Mouse (Mus musculus) stomach, postnatal 0 days (tissue): Measurements from ENCODE around the gene Dner. TPM values are rescaled to one million over a fixed set of nuclear protein-coding genes. Genes with fewer than 3 reads are reported as not detected.

Experiments used
- ATAC-seq: fragments of 200-750 bp; cut with Nextera tagmentation; 2 replicates; pipeline ENCODE4 v1.8.0; 2017; ENCODE audit not compliant: low FRiP score, low TSS enrichment
- DNase-seq: peaks from one replicate; pipeline ENCODE4 v3.0.0-alpha.2; 2016; ENCODE audit warnings: low spot score
- H3K27ac ChIP-seq: fragments of 300-500 bp; sonication (generic); replicated peaks from 2 replicates; pipeline ENCODE4 v1.5.1; 2014; ENCODE audit warnings: mild to moderate bottlenecking, control low read depth
- H3K27me3 ChIP-seq: fragments of 300-500 bp; sonication (generic); 2 replicates; pipeline ENCODE4 v1.6.1; 2014; ENCODE audit warnings: low read length; ENCODE audit not compliant: control insufficient read depth, insufficient read depth
- H3K36me3 ChIP-seq: fragments of 300-500 bp; sonication (generic); 2 replicates; pipeline ENCODE4 v1.6.1; 2014; ENCODE audit warnings: low read length, mixed read lengths; ENCODE audit not compliant: control insufficient read depth, insufficient read depth
- H3K4me1 ChIP-seq: fragments of 300-500 bp; sonication (generic); replicated peaks from 2 replicates; pipeline ENCODE4 v1.6.1; 2014; ENCODE audit warnings: antibody characterized with exemption; ENCODE audit not compliant: control insufficient read depth, insufficient read depth
- H3K4me2 ChIP-seq: fragments of 300-500 bp; sonication (generic); replicated peaks from 2 replicates; pipeline ENCODE4 v1.6.1; 2014; ENCODE audit warnings: low read depth, mild to moderate bottlenecking, control low read depth, moderate library complexity
- H3K4me3 ChIP-seq: fragments of 300-500 bp; sonication (generic); 2 replicates; pipeline ENCODE4 v1.5.1; 2014; ENCODE audit warnings: low read depth, low read length, control low read depth
- H3K9ac ChIP-seq: fragments of 300-500 bp; sonication (generic); 2 replicates; pipeline ENCODE4 v1.6.1; 2014; ENCODE audit warnings: mild to moderate bottlenecking, low read length, control low read depth, mixed read lengths
- H3K9me3 ChIP-seq: fragments of 300-500 bp; sonication (generic); 2 replicates; pipeline ENCODE4 v1.6.1; 2016; ENCODE audit warnings: low read length; ENCODE audit not compliant: control insufficient read depth
- CTCF ChIP-seq: IDR thresholded peaks from 2 replicates; pipeline ENCODE4 v1.5.1; 2016; ENCODE audit warnings: antibody characterized with exemption, low read depth, mild to moderate bottlenecking, moderate library complexity
- EP300 ChIP-seq: optimal IDR thresholded peaks from 2 replicates; pipeline ENCODE3; 2016; ENCODE audit warnings: antibody characterized with exemption
- WGBS: fragments of 180-500 bp; shearing (Covaris S2); extraction: QIAGEN DNeasy Blood & Tissue Kit; methylation state at CpG from one replicate; pipeline ENCODE4 v1.1.7; 2014; 5-methylcytosine and 5-hydroxymethylcytosine counted together
- polyA plus RNA-seq: library from polyadenylated mRNA; unstranded; fragments of >200 nt; fragmentation: Nextera tagmentation; extraction: Ambion mirVana; gene quantifications from 2 replicates; pipeline ENCODE4 v1.2.1, GENCODE M21; 2015

The Dner gene
- polyA plus RNA-seq, 1 experiment from 2014 or later: 2.9 TPM

- H3K27me3 ChIP-seq: no peaks in the 10 kb centered on the region
- no peak for ATAC-seq
- 77% methylated on average over 6 of the region's 6 CpGs for WGBS
These were observed 204.3 kb downstream of the Dner start for GRCm38 (mm10) chr1:84491732-84492131.

GRCm38 (mm10) chr1:84488546-84488945, 207.5 kb downstream of the Dner start:
- no peak for ATAC-seq
- DNase-seq: no peak
- Histone ChIP-seq H3K9ac (no peak overlapping the region), H3K4me3 (no peak overlapping the region), H3K4me2 (no peak overlapping the region), H3K4me1 (no peaks in the 10 kb centered on the region), H3K27me3 (no peaks in the 10 kb centered on the region), H3K36me3 (no peaks in the 10 kb centered on the region), H3K27ac (no peak overlapping the region), H3K9me3 (no peaks in the 10 kb centered on the region)
- TF ChIP-seq CTCF (no peak), EP300 (no peak)
- 92% methylated on average over 1 of the region's 1 CpGs for WGBS

More at GRCm38 (mm10) chr1:84491732-84492131, 204.3 kb downstream of the Dner start:
- Histone ChIP-seq H3K4me1 (no peaks in the 10 kb centered on the region), H3K27ac (no peak overlapping the region), H3K36me3 (no peaks in the 10 kb centered on the region), H3K9ac (no peak overlapping the region), H3K4me3 (no peak overlapping the region), H3K9me3 (no peaks in the 10 kb centered on the region), H3K4me2 (no peak overlapping the region)
- TF ChIP-seq CTCF (no peak), EP300 (no peak)
- DNase-seq: no peak

- no peak overlapping the region for H3K27ac ChIP-seq
- no peaks in the 10 kb centered on the region for H3K9me3 ChIP-seq
- no peaks in the 10 kb centered on the region for H3K4me1 ChIP-seq
- no peak overlapping the region for H3K4me3 ChIP-seq
- TF ChIP-seq EP300: no peak
- TF ChIP-seq CTCF: no peak
- no peak overlapping the region for H3K4me2 ChIP-seq
- ATAC-seq: no peak
- no peaks in the 10 kb centered on the region for H3K27me3 ChIP-seq
- H3K9ac ChIP-seq: no peak overlapping the region
- no peaks in the 10 kb centered on the region for H3K36me3 ChIP-seq
- DNase-seq: no peak
These were observed 211.0 kb downstream of the Dner start for GRCm38 (mm10) chr1:84485066-84485465.

- Histone ChIP-seq H3K4me3 (no peak overlapping the region), H3K36me3 (no peaks in the 10 kb centered on the region), H3K4me2 (no peak overlapping the region), H3K9me3 (no peaks in the 10 kb centered on the region), H3K4me1 (no peaks in the 10 kb centered on the region), H3K27me3 (no peaks in the 10 kb centered on the region), H3K27ac (no peak overlapping the region), H3K9ac (no peak overlapping the region)
- no peak for DNase-seq
- no peak for ATAC-seq
- 82% methylated on average over 3 of the region's 3 CpGs for WGBS
- TF ChIP-seq CTCF: no peak
- no peak for TF ChIP-seq EP300
These were observed 211.4 kb downstream of the Dner start for GRCm38 (mm10) chr1:84484577-84484976.

- no peak overlapping the region for H3K27ac ChIP-seq
- H3K9me3 ChIP-seq: no peaks in the 10 kb centered on the region
- H3K9ac ChIP-seq: no peak overlapping the region
- 87% methylated on average over 8 of the region's 8 CpGs for WGBS
- no peak overlapping the region for H3K4me3 ChIP-seq
- H3K4me2 ChIP-seq: no peak overlapping the region
- ATAC-seq: no peak
- TF ChIP-seq CTCF (no peak), EP300 (no peak)
- H3K4me1 ChIP-seq: no peaks in the 10 kb centered on the region
- DNase-seq: no peak
- no peaks in the 10 kb centered on the region for H3K36me3 ChIP-seq
- H3K27me3 ChIP-seq: no peaks in the 10 kb centered on the region
These were observed 216.0 kb downstream of the Dner start for GRCm38 (mm10) chr1:84479976-84480375.

GRCm38 (mm10) chr1:84474274-84474673, 221.7 kb downstream of the Dner start:
- WGBS: 87% methylated on average over 3 of the region's 3 CpGs
- no peak overlapping the region for H3K9ac ChIP-seq
- no peak overlapping the region for H3K4me2 ChIP-seq
- no peaks in the 10 kb centered on the region for H3K9me3 ChIP-seq
- TF ChIP-seq CTCF: no peak
- no peak for TF ChIP-seq EP300
- H3K27me3 ChIP-seq: no peaks in the 10 kb centered on the region
- no peaks in the 10 kb centered on the region for H3K4me1 ChIP-seq
- ATAC-seq (no peak), DNase-seq (no peak)
- H3K36me3 ChIP-seq: no peaks in the 10 kb centered on the region
- H3K27ac ChIP-seq: no peak overlapping the region
- H3K4me3 ChIP-seq: no peak overlapping the region
